Mouse (Mus musculus) cerebellum, adult 2 months (tissue): ENCODE data around the gene Csf2.

Experiments
- CTCF ChIP-seq: fragments of 200-500 bp; IDR thresholded peaks from 2 replicates; pipeline ENCODE4 v1.5.1; 2011; ENCODE audit warnings: low read depth, mild to moderate bottlenecking, control low read depth, low read length, moderate library complexity, borderline replicate concordance; ENCODE audit not compliant: insufficient read depth
- POLR2A ChIP-seq: fragments of 200-500 bp; IDR thresholded peaks from 2 replicates; pipeline ENCODE4 v1.6.1; 2011; ENCODE audit warnings: low read length, control low read depth, borderline replicate concordance; ENCODE audit not compliant: insufficient read depth

GRCm38 (mm10) chr11:54219903-54220740 is 29.3 kb downstream of the Csf2 start:
- TF ChIP-seq CTCF (no peak), POLR2A (no peak)
